Mouse (Mus musculus): Measurements from ENCODE around the gene Vmn1r4.

DNA sequence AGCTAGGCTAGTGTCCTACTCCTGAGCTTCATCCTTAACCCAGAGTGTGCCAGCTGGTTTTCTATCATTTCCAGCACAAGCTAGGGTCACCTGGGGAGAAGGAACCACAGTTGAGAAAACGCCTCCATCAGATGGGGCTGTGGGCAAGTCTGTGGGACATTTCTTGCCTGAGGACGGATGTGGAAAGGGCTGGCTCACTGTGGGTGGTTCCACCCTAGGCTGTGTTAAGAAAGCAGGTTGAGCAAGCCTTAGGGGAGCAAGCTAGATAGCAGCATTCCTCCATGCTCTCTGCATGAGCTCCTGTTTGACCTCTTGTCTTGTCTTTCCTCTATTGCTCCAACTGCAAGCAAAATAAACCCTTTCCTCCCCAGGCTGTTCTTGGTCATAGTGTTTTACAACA is 33.1 kb upstream of the Vmn1r4 start:
- TF ChIP-seq CTCF (conservative IDR thresholded peaks at IDR 0.05; ENCODE audit: low read length) (no peak), NANOG (IDR thresholded peaks at IDR 0.05; ENCODE audit: borderline replicate concordance, low read length) (no peak)

Data from E14TG2a.4 (cell line).